Mouse (Mus musculus) intestine, embryonic 15.5 days (tissue): ENCODE results near the gene Ubox5. TPM values are rescaled to one million over a fixed set of nuclear protein-coding genes. Genes with fewer than 3 reads are reported as not detected.

Source experiments
- polyA plus RNA-seq: library from polyadenylated mRNA; unstranded; fragments of >200 nt; fragmentation: Nextera tagmentation; extraction: Ambion mirVana; gene quantifications from 2 replicates; pipeline ENCODE4 v1.2.1, GENCODE M21; 2015

Gene Ubox5
- polyA plus RNA-seq, 1 experiment from 2014 or later, result 12.0 TPM

Other genes with a start within 250 kb of the Ubox5 start
- gene Cpxm1, start 232.5 kb downstream of the Ubox5 start, polyA plus RNA-seq, result 36.1 and 36.3 TPM in 2 replicates
- 0.13 TPM in 1 of 2 replicates, not detected in the other for gene Gm28372, start 224.8 kb downstream of the Ubox5 start, polyA plus RNA-seq
- gene 1700020A23Rik, start 224.8 kb downstream of the Ubox5 start, polyA plus RNA-seq, result not detected in 2 replicates
- gene Tmem239, start 223.6 kb downstream of the Ubox5 start, polyA plus RNA-seq, result not detected in 2 replicates
- gene Vps16, start 205.7 kb downstream of the Ubox5 start, polyA plus RNA-seq, result 74.3 and 76.7 TPM in 2 replicates
- 10.5 and 11.8 TPM in 2 replicates for gene Pced1a, start 205.3 kb downstream of the Ubox5 start, polyA plus RNA-seq
- gene Ptpra, start 179.8 kb downstream of the Ubox5 start, polyA plus RNA-seq, result 71.9 and 73.9 TPM in 2 replicates
- 84.4 and 94.1 TPM in 2 replicates for gene Mrps26, start 66.3 kb downstream of the Ubox5 start, polyA plus RNA-seq
- not detected in 2 replicates for gene Oxt, start 53.9 kb downstream of the Ubox5 start, polyA plus RNA-seq
- gene Avp, start 47.5 kb downstream of the Ubox5 start, polyA plus RNA-seq, result not detected in 2 replicates
- 14.0 and 16.3 TPM in 2 replicates for gene Fastkd5, start within 50 bp of the Ubox5 start, polyA plus RNA-seq
- gene Lzts3, start 12.8 kb upstream of the Ubox5 start, polyA plus RNA-seq, result 13.9 and 16.5 TPM in 2 replicates
- gene Ddrgk1, start 34.6 kb upstream of the Ubox5 start, polyA plus RNA-seq, result 74.5 and 78.2 TPM in 2 replicates
- gene Itpa, start 37.6 kb upstream of the Ubox5 start, polyA plus RNA-seq, result 84.5 and 88.1 TPM in 2 replicates
- 0.13 and 0.21 TPM in 2 replicates for gene Slc4a11, start 67.5 kb upstream of the Ubox5 start, polyA plus RNA-seq